Mouse (Mus musculus) hindbrain, embryonic 16.5 days (tissue): ENCODE measurements around the gene Pign. TPM values are rescaled to one million over a fixed set of nuclear protein-coding genes. Genes with fewer than 3 reads are reported as not detected.

ENCODE experiments used
- ATAC-seq: fragments of 200-750 bp; cut with Nextera tagmentation; 2 replicates; pipeline ENCODE4 v1.8.0; 2017; ENCODE audit warnings: moderate TSS enrichment, moderate library complexity
- H3K27ac ChIP-seq: fragments of 300-500 bp; sonication (generic); 2 replicates; pipeline ENCODE4 v1.5.1; 2014; ENCODE audit warnings: low read depth, mild to moderate bottlenecking, control low read depth, low read length, moderate library complexity
- H3K27me3 ChIP-seq: fragments of 300-500 bp; sonication (generic); replicated peaks from 2 replicates; pipeline ENCODE4 v1.6.1; 2014; ENCODE audit warnings: low read length; ENCODE audit not compliant: control insufficient read depth, insufficient read depth
- H3K36me3 ChIP-seq: fragments of 300-500 bp; sonication (generic); 2 replicates; pipeline ENCODE4 v1.6.1; 2014; ENCODE audit warnings: mild to moderate bottlenecking, low read length, moderate library complexity, mixed read lengths; ENCODE audit not compliant: control insufficient read depth, insufficient read depth
- H3K4me1 ChIP-seq: fragments of 300-500 bp; sonication (generic); 2 replicates; pipeline ENCODE4 v1.6.1; 2014; ENCODE audit warnings: low read depth, low read length; ENCODE audit not compliant: control insufficient read depth, insufficient read depth
- H3K4me2 ChIP-seq: fragments of 300-500 bp; sonication (generic); 2 replicates; pipeline ENCODE4 v1.6.1; 2014; ENCODE audit warnings: mild to moderate bottlenecking, low read length, control low read depth, moderate library complexity
- H3K4me3 ChIP-seq: fragments of 300-500 bp; sonication (generic); 2 replicates; pipeline ENCODE4 v1.5.1; 2014; ENCODE audit warnings: mild to moderate bottlenecking, low read length, control low read depth, moderate library complexity
- H3K9ac ChIP-seq: fragments of 300-500 bp; sonication (generic); 2 replicates; pipeline ENCODE4 v1.6.1; 2014; ENCODE audit warnings: low read depth, mild to moderate bottlenecking, control low read depth, low read length, moderate library complexity
- H3K9me3 ChIP-seq: fragments of 300-500 bp; sonication (generic); 2 replicates; pipeline ENCODE4 v1.6.1; 2014; ENCODE audit warnings: mild to moderate bottlenecking, low read length, moderate library complexity; ENCODE audit not compliant: control insufficient read depth
- WGBS: fragments of 180-500 bp; shearing (Covaris S2); extraction: QIAGEN DNeasy Blood & Tissue Kit; methylation state at CpG from one replicate; pipeline ENCODE4 v1.1.7; 2014; 5-methylcytosine and 5-hydroxymethylcytosine counted together
- polyA plus RNA-seq: library from polyadenylated mRNA; unstranded; fragments of >200 nt; fragmentation: Nextera tagmentation; extraction: Ambion mirVana; gene quantifications from 2 replicates; pipeline ENCODE4 v1.2.1, GENCODE M21; 2015

Gene Pign
- polyA plus RNA-seq, 1 experiment from 2014 or later, result 7.6 TPM

- WGBS, result 83% methylated on average over 5 of the region's 5 CpGs
- ATAC-seq, result no peak
- Histone ChIP-seq H3K4me3 (no peak overlapping the region), H3K27me3 (no peaks in the 10 kb centered on the region), H3K4me1 (no peaks in the 10 kb centered on the region), H3K9ac (no peak overlapping the region), H3K4me2 (no peak overlapping the region), H3K36me3 (no peaks in the 10 kb centered on the region), H3K27ac (no peak overlapping the region), H3K9me3 (no peaks in the 10 kb centered on the region)
Observed at GRCm38 (mm10) chr1:105588697-105589096, 74.8 kb downstream of the Pign start.

GRCm38 (mm10) chr1:105582800-105583199 is 80.7 kb downstream of the Pign start:
- no peak overlapping the region for H3K4me2 ChIP-seq
- H3K9ac ChIP-seq, result no peak overlapping the region
- no peaks in the 10 kb centered on the region for H3K27me3 ChIP-seq
- H3K4me3 ChIP-seq, result no peak overlapping the region
- 95% methylated on average over 1 of the region's 1 CpGs for WGBS
- no peak overlapping the region for H3K27ac ChIP-seq
- no peaks in the 10 kb centered on the region for H3K4me1 ChIP-seq
- no peak for ATAC-seq
- no peaks in the 10 kb centered on the region for H3K9me3 ChIP-seq
- H3K36me3 ChIP-seq, result peaks cover 10% of the 10 kb centered on the region

- no peak overlapping the region for H3K4me2 ChIP-seq
- H3K4me3 ChIP-seq, result no peak overlapping the region
- H3K9ac ChIP-seq, result no peak overlapping the region
- no peak overlapping the region for H3K27ac ChIP-seq
- H3K4me1 ChIP-seq, result no peaks in the 10 kb centered on the region
- H3K36me3 ChIP-seq, result peaks cover 10% of the 10 kb centered on the region
- 80% methylated on average over 2 of the region's 2 CpGs for WGBS
- no peaks in the 10 kb centered on the region for H3K9me3 ChIP-seq
- no peak for ATAC-seq
- H3K27me3 ChIP-seq, result no peaks in the 10 kb centered on the region
Observed at GRCm38 (mm10) chr1:105580909-105581308, 82.6 kb downstream of the Pign start.

- Histone ChIP-seq H3K27ac (no peak overlapping the region), H3K9me3 (no peaks in the 10 kb centered on the region), H3K4me3 (no peak overlapping the region), H3K27me3 (no peaks in the 10 kb centered on the region), H3K9ac (no peak overlapping the region), H3K4me1 (no peaks in the 10 kb centered on the region), H3K36me3 (no peaks in the 10 kb centered on the region), H3K4me2 (no peak overlapping the region)
- WGBS, result 87% methylated on average over 3 of the region's 3 CpGs
- no peak for ATAC-seq
Observed at GRCm38 (mm10) chr1:105566051-105566450, 97.4 kb downstream of the Pign start.

- ATAC-seq, result no peak
- H3K36me3 ChIP-seq, result no peaks in the 10 kb centered on the region
- no peak overlapping the region for H3K4me3 ChIP-seq
- no peak overlapping the region for H3K4me2 ChIP-seq
- H3K4me1 ChIP-seq, result no peaks in the 10 kb centered on the region
- 92% methylated on average over 1 of the region's 1 CpGs for WGBS
- H3K27ac ChIP-seq, result no peak overlapping the region
- no peak overlapping the region for H3K9ac ChIP-seq
- H3K9me3 ChIP-seq, result no peaks in the 10 kb centered on the region
- no peaks in the 10 kb centered on the region for H3K27me3 ChIP-seq
Observed at GRCm38 (mm10) chr1:105564289-105564688, 99.2 kb downstream of the Pign start.

GRCm38 (mm10) chr1:105563821-105564220 is 99.7 kb downstream of the Pign start:
- Histone ChIP-seq H3K9ac (no peak overlapping the region), H3K4me3 (no peak overlapping the region), H3K27me3 (no peaks in the 10 kb centered on the region), H3K4me2 (no peak overlapping the region), H3K36me3 (no peaks in the 10 kb centered on the region), H3K9me3 (no peaks in the 10 kb centered on the region), H3K27ac (no peak overlapping the region), H3K4me1 (no peaks in the 10 kb centered on the region)
- no peak for ATAC-seq
- 94% methylated on average over 2 of the region's 2 CpGs for WGBS

DNA sequence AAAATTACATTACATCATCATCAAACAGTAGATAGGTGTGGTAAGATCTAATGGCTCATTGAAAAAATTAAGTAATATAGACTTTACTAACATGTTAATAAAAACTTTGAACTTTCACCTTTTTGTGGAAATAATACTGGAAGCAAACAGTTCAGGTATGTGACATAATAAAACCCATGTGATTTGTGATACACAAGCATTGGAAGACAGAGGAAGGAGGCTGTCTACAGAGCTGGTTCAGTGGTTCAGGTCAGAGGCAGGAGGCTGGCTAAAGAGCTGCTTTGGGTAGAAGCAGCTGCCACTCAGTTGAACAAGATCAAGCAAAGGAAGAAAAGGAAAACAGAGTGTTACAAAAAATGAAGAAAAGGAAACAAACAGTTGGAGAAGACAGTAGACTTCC is 107.4 kb downstream of the Pign start:
- no peak overlapping the region for H3K9ac ChIP-seq
- H3K4me1 ChIP-seq, result no peaks in the 10 kb centered on the region
- H3K36me3 ChIP-seq, result no peaks in the 10 kb centered on the region
- H3K27ac ChIP-seq, result no peak overlapping the region
- H3K9me3 ChIP-seq, result no peaks in the 10 kb centered on the region
- no peak overlapping the region for H3K4me2 ChIP-seq
- H3K27me3 ChIP-seq, result no peaks in the 10 kb centered on the region
- H3K4me3 ChIP-seq, result no peak overlapping the region
- ATAC-seq, result no peak

DNA sequence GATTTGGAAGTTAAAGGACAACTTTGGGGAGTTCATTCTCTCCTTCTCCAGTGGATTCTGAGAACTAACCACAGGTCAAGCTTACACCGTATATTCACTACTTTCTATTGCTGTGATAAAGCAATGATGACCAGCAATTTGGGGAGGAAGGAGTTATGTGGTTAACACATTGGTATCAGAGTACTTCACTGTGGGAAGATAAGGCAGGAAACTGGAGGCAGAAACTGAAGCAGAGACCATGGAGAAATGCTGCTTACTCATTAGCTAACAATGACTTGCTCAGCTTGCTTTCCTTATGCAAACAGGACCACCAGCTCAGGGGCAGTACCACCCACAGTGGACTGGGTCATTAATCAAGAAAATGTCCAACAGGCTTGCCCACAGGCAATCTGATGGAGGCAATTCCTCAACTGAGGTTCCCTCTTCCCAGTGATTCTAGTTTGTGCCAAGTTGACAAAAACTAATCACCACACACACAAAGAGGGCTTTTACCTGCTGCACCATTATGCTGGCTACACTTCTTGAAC is 108.2 kb downstream of the Pign start:
- Histone ChIP-seq H3K4me1 (no peaks in the 10 kb centered on the region), H3K27me3 (no peaks in the 10 kb centered on the region), H3K4me2 (no peak overlapping the region), H3K9ac (no peak overlapping the region), H3K9me3 (no peaks in the 10 kb centered on the region), H3K36me3 (no peaks in the 10 kb centered on the region), H3K4me3 (no peak overlapping the region), H3K27ac (no peak overlapping the region)
- 76% methylated on average over 1 of the region's 1 CpGs for WGBS
- no peak for ATAC-seq

GRCm38 (mm10) chr1:105553130-105553529 is 110.3 kb downstream of the Pign start:
- H3K27me3 ChIP-seq, result no peaks in the 10 kb centered on the region
- no peaks in the 10 kb centered on the region for H3K36me3 ChIP-seq
- H3K4me3 ChIP-seq, result no peak overlapping the region
- ATAC-seq, result no peak
- no peak overlapping the region for H3K27ac ChIP-seq
- no peaks in the 10 kb centered on the region for H3K4me1 ChIP-seq
- no peak overlapping the region for H3K9ac ChIP-seq
- no peaks in the 10 kb centered on the region for H3K9me3 ChIP-seq
- no peak overlapping the region for H3K4me2 ChIP-seq
- over 99% methylated on average over 3 of the region's 3 CpGs for WGBS

DNA sequence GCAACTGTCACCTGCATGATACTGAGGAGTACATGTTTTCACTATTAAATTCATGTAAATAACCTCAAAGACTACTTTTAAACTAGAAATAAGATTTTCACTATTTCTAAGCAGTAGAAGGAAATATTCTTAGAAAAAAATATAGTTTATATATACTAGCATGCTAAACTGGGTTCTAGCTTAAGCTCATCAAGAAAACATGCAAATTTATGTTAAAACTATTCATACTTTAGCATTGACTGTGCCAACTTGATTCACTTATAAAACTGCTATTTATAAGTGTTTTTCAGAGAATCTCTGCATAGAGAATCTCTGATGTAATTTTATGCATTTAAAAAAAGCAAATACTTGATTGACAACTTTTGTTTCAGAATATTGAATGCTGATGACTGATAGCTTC is 113.3 kb downstream of the Pign start:
- H3K9ac ChIP-seq, result no peak overlapping the region
- no peaks in the 10 kb centered on the region for H3K36me3 ChIP-seq
- ATAC-seq, result no peak
- no peaks in the 10 kb centered on the region for H3K9me3 ChIP-seq
- no peak overlapping the region for H3K27ac ChIP-seq
- H3K4me1 ChIP-seq, result no peaks in the 10 kb centered on the region
- H3K4me3 ChIP-seq, result no peak overlapping the region
- no peaks in the 10 kb centered on the region for H3K27me3 ChIP-seq
- H3K4me2 ChIP-seq, result no peak overlapping the region
